ENCODE assay signal across 6 mouse cellular contexts in genomic region chr3:49585962-49586361, GRCm38 (mm10).
DNase-seq lines count a peak whose midpoint lies in the region; ATAC-seq lines count a peak whose summit lies in the region.
"Not testable (repeated sequence)": the region's sequence is repeated elsewhere in the genome, so short reads cannot be mapped to it uniquely, and the experiment has no call there.

No protein-coding gene starts in this region.

- not testable (repeated sequence) for DNase-seq in forebrain, embryonic 10.5 days (ENCODE audit: extremely low spot score, low spot score); limb, embryonic 10.5 days (ENCODE audit: low spot score)
- DNase-seq in heart, adult 8-10 months (ENCODE audit: low spot score): peak; percentile 12

- H3K9ac ChIP-seq in embryonic facial prominence, embryonic 12.5 days; heart, embryonic 16.5 days (ENCODE audit: low read length); limb, embryonic 13.5 days: not testable (repeated sequence)

- peak overlapping the region; percentile 86 for H3K27ac ChIP-seq in embryonic facial prominence, embryonic 12.5 days
- H3K27ac ChIP-seq in forebrain, embryonic 10.5 days: peak overlapping the region; percentile 36; the same call in 1 of the 2 replicates
- not testable (repeated sequence) for H3K27ac ChIP-seq in heart, embryonic 16.5 days (ENCODE audit: low read length)
- H3K27ac ChIP-seq in limb, embryonic 10.5 days: peak overlapping the region; percentile 80
- peak overlapping the region; percentile 73; the same call in 1 of the 2 replicates for H3K27ac ChIP-seq in limb, embryonic 13.5 days

- H3K4me2 ChIP-seq in embryonic facial prominence, embryonic 12.5 days (replicated peaks); heart, embryonic 16.5 days (ENCODE audit: low read depth, low read length); limb, embryonic 13.5 days (replicated peaks): not testable (repeated sequence)

- not testable (repeated sequence) for H3K36me3 ChIP-seq in embryonic facial prominence, embryonic 12.5 days; forebrain, embryonic 10.5 days (replicated peaks); heart, embryonic 16.5 days (ENCODE audit: control insufficient read depth, insufficient read depth); limb, embryonic 10.5 days; limb, embryonic 13.5 days

- not testable (repeated sequence) for H3K4me3 ChIP-seq in embryonic facial prominence, embryonic 12.5 days; forebrain, embryonic 10.5 days; heart, embryonic 16.5 days (ENCODE audit: low read length); limb, embryonic 10.5 days; limb, embryonic 13.5 days

- not testable (repeated sequence) for ATAC-seq in embryonic facial prominence, embryonic 12.5 days (ENCODE audit: insufficient number of reproducible peaks, insufficient read depth, low FRiP score, low TSS enrichment); limb, embryonic 13.5 days (ENCODE audit: low FRiP score, low read depth)
- ATAC-seq in heart, embryonic 16.5 days (replicated peaks; ENCODE audit: extremely low read depth, insufficient read depth, low FRiP score): peak; percentile 76

- H3K9me3 ChIP-seq in embryonic facial prominence, embryonic 12.5 days; forebrain, embryonic 10.5 days; heart, embryonic 16.5 days (replicated peaks; ENCODE audit: control insufficient read depth, low read length); limb, embryonic 10.5 days (replicated peaks); limb, embryonic 13.5 days: not testable (repeated sequence)

- H3K4me1 ChIP-seq in embryonic facial prominence, embryonic 12.5 days; forebrain, embryonic 10.5 days; heart, embryonic 16.5 days (ENCODE audit: control insufficient read depth, insufficient read depth, low read length); limb, embryonic 10.5 days; limb, embryonic 13.5 days: not testable (repeated sequence)

- not testable (repeated sequence) for H3K27me3 ChIP-seq in embryonic facial prominence, embryonic 12.5 days; forebrain, embryonic 10.5 days (ENCODE audit: poor library complexity, severe bottlenecking); heart, embryonic 16.5 days (ENCODE audit: control insufficient read depth, insufficient read depth, low read length); limb, embryonic 10.5 days (ENCODE audit: low read depth, poor library complexity, severe bottlenecking); limb, embryonic 13.5 days
